In genomic region chr16:35938211-35939151, GRCm38 (mm10) we compare ENCODE assay signal across 8 mouse cellular contexts. TPM values are rescaled to one million over a fixed set of nuclear protein-coding genes. Genes with fewer than 3 reads are reported as not detected.
A peak's percentile ranks its signal among the peaks of the same experiment; 100 is the strongest.
DNase-seq lines count a peak whose midpoint lies in the region; ATAC-seq and TF ChIP-seq lines count a peak whose summit lies in the region.

Gene Parp9 (plus strand): TSS chr16:35938470.
Gene Dtx3l (minus strand): TSS chr16:35939151.

- H3K27me3 ChIP-seq in embryonic facial prominence, embryonic 13.5 days: 0 out of 2 replicates have a peak, but pooled peaks cover 11% of the 10 kb centered on the region
- no peaks in the 10 kb centered on the region for H3K27me3 ChIP-seq in liver, adult 2 months (ENCODE audit: control insufficient read depth, insufficient read depth, low read length)

- TF ChIP-seq POLR2A in liver, adult 2 months (IDR thresholded peaks at IDR 0.05; ENCODE audit: extremely low read depth, insufficient read depth, low read length): peak; percentile 62; the same call in 1 of the 2 replicates

- no peaks in the 10 kb centered on the region for H3K9me3 ChIP-seq in embryonic facial prominence, embryonic 13.5 days

- peak within 1 kb of the TSS; percentile 77 for H3K9ac ChIP-seq in embryonic facial prominence, embryonic 13.5 days
- H3K9ac ChIP-seq in liver, adult 2 months (ENCODE audit: low read depth, low read length): peak within 1 kb of the TSS; percentile 89

- no peak within 1 kb of the TSS for H3K27ac ChIP-seq in embryonic facial prominence, embryonic 13.5 days
- H3K27ac ChIP-seq in liver, adult 2 months (replicated peaks; ENCODE audit: insufficient read depth, low read depth, low read length): peak within 1 kb of the TSS; percentile 87

- peak; percentile 78 for DNase-seq in 416B (ENCODE audit: low read depth)
- peak; percentile 67 to 75 for DNase-seq in adrenal gland, postnatal 36 days
- DNase-seq in heart, adult 8-10 months (ENCODE audit: low spot score): peak; percentile 71
- peak; percentile 51 to 54 for DNase-seq in kidney, adult 8-10 months
- peak; percentile 80 for DNase-seq in liver, adult 2 months (ENCODE audit: extremely low read depth, low read depth, low spot score)
- DNase-seq in monocyte, adult 2 months (ENCODE audit: low read depth in 1 of 2, low spot score in 2 of 2): peak; percentile 31 to 53
- DNase-seq in spleen, postnatal 14 days (ENCODE audit: low spot score in 2 of 2): peak; percentile 47 to 62

- H3K4me3 ChIP-seq in embryonic facial prominence, embryonic 13.5 days: peak within 1 kb of the TSS; percentile 68
- peak within 1 kb of the TSS; percentile 67 for H3K4me3 ChIP-seq in liver, adult 2 months (ENCODE audit: insufficient read depth, low read depth, low read length)

- 2% methylated on average over 52 of the region's 52 CpGs for WGBS in embryonic facial prominence, embryonic 13.5 days
- under 1% methylated on average over 52 of the region's 52 CpGs for WGBS in liver, adult 2 months

- TF ChIP-seq CTCF in liver, adult 2 months (IDR thresholded peaks at IDR 0.05; ENCODE audit: low read depth, low read length): no peak

- peak within 1 kb of the TSS; percentile 87 for H3K4me2 ChIP-seq in embryonic facial prominence, embryonic 13.5 days

- no peak for ATAC-seq in embryonic facial prominence, embryonic 13.5 days (ENCODE audit: insufficient number of reproducible peaks, insufficient read depth, low FRiP score, low TSS enrichment, low read depth)

- no peaks in the 10 kb centered on the region for H3K36me3 ChIP-seq in embryonic facial prominence, embryonic 13.5 days
- H3K36me3 ChIP-seq in liver, adult 2 months (ENCODE audit: control insufficient read depth, insufficient read depth, low read length): peaks cover 34% of the 10 kb centered on the region

- peaks cover 21% of the 10 kb centered on the region; the same call in 1 of the 2 replicates for H3K79me2 ChIP-seq in liver, adult 2 months (ENCODE audit: control insufficient read depth, insufficient read depth, low read length)

- peaks cover 7% of the 10 kb centered on the region for H3K4me1 ChIP-seq in embryonic facial prominence, embryonic 13.5 days
- H3K4me1 ChIP-seq in liver, adult 2 months (ENCODE audit: control insufficient read depth, insufficient read depth, low read length): peaks cover 15% of the 10 kb centered on the region

RNA-seq across cellular contexts. Expression of gene Parp9, which starts in this region (rescaled TPM):
- total RNA-seq in adrenal gland, postnatal 36 days (2021): 10 to 100 TPM; 15.0 to 16.2 TPM
- 3.3 and 5.1 TPM in 2 replicates for polyA plus RNA-seq in embryonic facial prominence, embryonic 13.5 days (2015; fragmentation: Nextera tagmentation; extraction: Ambion mirVana)
- 10 to 100 TPM in 2 of 4 experiments, 1 to 10 TPM in 2; 7.5 to 11.6 (median 9.8) TPM for total RNA-seq in heart, adult 8-10 months (2022)
- 36.0 and 63.5 TPM in 2 replicates for total RNA-seq in liver, adult 2 months (2014; rRNA removed)
- 11.9 and 13.7 TPM in 2 replicates for polyA plus RNA-seq in liver, adult 2 months (2012; rRNA removed)

RNA-seq across cellular contexts. Expression of gene Dtx3l, which starts in this region (rescaled TPM):
- total RNA-seq in adrenal gland, postnatal 36 days (2021): 10 to 100 TPM in 1 of 2 experiments, 1 to 10 TPM in 1; 9.1 to 10.9 TPM
- polyA plus RNA-seq in embryonic facial prominence, embryonic 13.5 days (2015; fragmentation: Nextera tagmentation; extraction: Ambion mirVana): 2.1 and 3.5 TPM in 2 replicates
- total RNA-seq in heart, adult 8-10 months (2022): 10 to 100 TPM in 2 of 4 experiments, 1 to 10 TPM in 2; 8.1 to 11.3 (median 10.3) TPM
- 26.0 and 31.6 TPM in 2 replicates for total RNA-seq in liver, adult 2 months (2014; rRNA removed)
- polyA plus RNA-seq in liver, adult 2 months (2012; rRNA removed): 11.2 and 12.2 TPM in 2 replicates
